8 mouse cellular contexts compared by ENCODE assay signal in genomic region chr4:148625756-148626622, GRCm38 (mm10). TPM values are rescaled to one million over a fixed set of nuclear protein-coding genes. Genes with fewer than 3 reads are reported as not detected.
A peak's percentile ranks its signal among the peaks of the same experiment; 100 is the strongest.
DNase-seq lines count a peak whose midpoint lies in the region; ATAC-seq and TF ChIP-seq lines count a peak whose summit lies in the region.

No protein-coding gene starts in this region.

- H3K4me1 ChIP-seq in forebrain, embryonic 16.5 days (replicated peaks; ENCODE audit: control insufficient read depth, insufficient read depth, low read length): peaks cover 18% of the 10 kb centered on the region
- peaks cover 12% of the 10 kb centered on the region; the same call in 1 of the 2 replicates for H3K4me1 ChIP-seq in kidney, embryonic 14.5 days (ENCODE audit: control insufficient read depth, insufficient read depth, low read length)
- peaks cover 2% of the 10 kb centered on the region; the same call in 1 of the 2 replicates for H3K4me1 ChIP-seq in lung, postnatal 0 days (ENCODE audit: insufficient read depth, low read depth, low read length)

- peak; percentile 60 for ATAC-seq in forebrain, embryonic 16.5 days
- peak; percentile 62 for ATAC-seq in kidney, embryonic 14.5 days (ENCODE audit: low FRiP score, low TSS enrichment)
- peak; percentile 67 for ATAC-seq in lung, postnatal 0 days

- H3K9me3 ChIP-seq in forebrain, embryonic 16.5 days (ENCODE audit: control insufficient read depth, low read length): no peaks in the 10 kb centered on the region
- H3K9me3 ChIP-seq in kidney, embryonic 14.5 days (ENCODE audit: control insufficient read depth, low read length): no peaks in the 10 kb centered on the region
- H3K9me3 ChIP-seq in lung, postnatal 0 days (ENCODE audit: low read length): no peaks in the 10 kb centered on the region

- H3K36me3 ChIP-seq in forebrain, embryonic 16.5 days (ENCODE audit: control insufficient read depth, insufficient read depth): peaks cover 26% of the 10 kb centered on the region
- H3K36me3 ChIP-seq in kidney, embryonic 14.5 days (ENCODE audit: control insufficient read depth, insufficient read depth, low read length): peaks cover 42% of the 10 kb centered on the region
- H3K36me3 ChIP-seq in lung, postnatal 0 days (ENCODE audit: insufficient read depth, low read length): peaks cover 21% of the 10 kb centered on the region; the same call in 1 of the 2 replicates

- WGBS in forebrain, embryonic 16.5 days: 1% methylated on average over 57 of the region's 57 CpGs
- under 1% methylated on average over 57 of the region's 57 CpGs for WGBS in kidney, embryonic 14.5 days
- WGBS in lung, postnatal 0 days: under 1% methylated on average over 57 of the region's 57 CpGs

- H3K4me3 ChIP-seq in forebrain, embryonic 16.5 days (replicated peaks; ENCODE audit: low read length): peak overlapping the region; percentile 99
- H3K4me3 ChIP-seq in kidney, embryonic 14.5 days (ENCODE audit: low read length): peak overlapping the region; percentile 60
- H3K4me3 ChIP-seq in lung, postnatal 0 days (ENCODE audit: low read depth, low read length): peak overlapping the region; percentile 89

- TF ChIP-seq EP300 in lung, postnatal 0 days (IDR thresholded peaks at IDR 0.05): no peak

- H3K4me2 ChIP-seq in forebrain, embryonic 16.5 days (ENCODE audit: low read length): peak overlapping the region; percentile 73
- peak overlapping the region; percentile 79 for H3K4me2 ChIP-seq in kidney, embryonic 14.5 days (replicated peaks; ENCODE audit: low read depth, low read length)
- H3K4me2 ChIP-seq in lung, postnatal 0 days (replicated peaks; ENCODE audit: low read depth, low read length): peak overlapping the region; percentile 67

- H3K27ac ChIP-seq in forebrain, embryonic 16.5 days (ENCODE audit: low read length): peak overlapping the region; percentile 94
- H3K27ac ChIP-seq in kidney, embryonic 14.5 days (ENCODE audit: low read depth, low read length): peak overlapping the region; percentile 87
- peak overlapping the region; percentile 99 for H3K27ac ChIP-seq in lung, postnatal 0 days (ENCODE audit: low read length)

- peak overlapping the region; percentile 96 for H3K9ac ChIP-seq in forebrain, embryonic 16.5 days (replicated peaks; ENCODE audit: low read depth, low read length)
- peak overlapping the region; percentile 93 for H3K9ac ChIP-seq in kidney, embryonic 14.5 days (ENCODE audit: low read depth, low read length)
- peak overlapping the region; percentile 100 for H3K9ac ChIP-seq in lung, postnatal 0 days (replicated peaks; ENCODE audit: low read depth)

- no peaks in the 10 kb centered on the region for H3K27me3 ChIP-seq in forebrain, embryonic 16.5 days (replicated peaks; ENCODE audit: control insufficient read depth, insufficient read depth, low read length)
- H3K27me3 ChIP-seq in kidney, embryonic 14.5 days (ENCODE audit: control insufficient read depth, insufficient read depth, low read length): no peaks in the 10 kb centered on the region
- H3K27me3 ChIP-seq in lung, postnatal 0 days (replicated peaks; ENCODE audit: insufficient read depth, low read length): no peaks in the 10 kb centered on the region

- DNase-seq in urinary bladder, adult 18-20 months (ENCODE audit: low spot score in 2 of 2): peak; percentile 13 to 80
- DNase-seq in urinary bladder, postnatal 10 days (ENCODE audit: low spot score): no peak
- DNase-seq in brain, adult 2 months (ENCODE audit: low read depth, low spot score): peak; percentile 72
- peak; percentile 80 for DNase-seq in lung, postnatal 0 days (ENCODE audit: low spot score)
- peak; percentile 45 for DNase-seq in retina, postnatal 1 day
- DNase-seq in urinary bladder, adult 2 months (ENCODE audit: low spot score): no peak

- TF ChIP-seq CTCF in lung, postnatal 0 days (IDR thresholded peaks at IDR 0.05): no peak

RNA-seq across cellular contexts. Expression of gene Tardbp, which starts 0.8 kb away (rescaled TPM):
- 277 and 319 TPM in 2 replicates for polyA plus RNA-seq in forebrain, embryonic 16.5 days (2015; fragmentation: Nextera tagmentation; extraction: Ambion mirVana)
- 183 TPM in 2 replicates for polyA plus RNA-seq in kidney, embryonic 14.5 days (2014; fragmentation: Nextera tagmentation; extraction: Ambion mirVana)
- 124 and 157 TPM in 2 replicates for polyA plus RNA-seq in lung, postnatal 0 days (2015; fragmentation: Nextera tagmentation; extraction: Ambion mirVana)
- 252 and 403 TPM in 2 replicates for polyA plus RNA-seq in urinary bladder, adult 2 months (2012; rRNA removed)

RNA-seq across cellular contexts. Expression of gene Gm572, which starts 17.1 kb away (rescaled TPM):
- polyA plus RNA-seq in forebrain, embryonic 16.5 days (2015; fragmentation: Nextera tagmentation; extraction: Ambion mirVana): not detected in 2 replicates
- polyA plus RNA-seq in kidney, embryonic 14.5 days (2014; fragmentation: Nextera tagmentation; extraction: Ambion mirVana): not detected in 2 replicates
- polyA plus RNA-seq in lung, postnatal 0 days (2015; fragmentation: Nextera tagmentation; extraction: Ambion mirVana): not detected in 2 replicates
- polyA plus RNA-seq in urinary bladder, adult 2 months (2012; rRNA removed): 0.04 TPM in 1 of 2 replicates, not detected in the other

RNA-seq across cellular contexts. Expression of gene Masp2, which starts 23.6 kb away (rescaled TPM):
- polyA plus RNA-seq in forebrain, embryonic 16.5 days (2015; fragmentation: Nextera tagmentation; extraction: Ambion mirVana): 0.56 and 1.0 TPM in 2 replicates
- polyA plus RNA-seq in kidney, embryonic 14.5 days (2014; fragmentation: Nextera tagmentation; extraction: Ambion mirVana): 0.37 TPM in 1 of 2 replicates, not detected in the other
- polyA plus RNA-seq in lung, postnatal 0 days (2015; fragmentation: Nextera tagmentation; extraction: Ambion mirVana): 0.13 TPM in 1 of 2 replicates, not detected in the other
- polyA plus RNA-seq in urinary bladder, adult 2 months (2012; rRNA removed): 0.58 and 0.72 TPM in 2 replicates

RNA-seq across cellular contexts. Expression of gene Srm, which starts 34.7 kb away (rescaled TPM):
- polyA plus RNA-seq in forebrain, embryonic 16.5 days (2015; fragmentation: Nextera tagmentation; extraction: Ambion mirVana): 187 and 190 TPM in 2 replicates
- polyA plus RNA-seq in kidney, embryonic 14.5 days (2014; fragmentation: Nextera tagmentation; extraction: Ambion mirVana): 214 and 242 TPM in 2 replicates
- 45.8 and 46.6 TPM in 2 replicates for polyA plus RNA-seq in lung, postnatal 0 days (2015; fragmentation: Nextera tagmentation; extraction: Ambion mirVana)
- polyA plus RNA-seq in urinary bladder, adult 2 months (2012; rRNA removed): 48.4 and 51.9 TPM in 2 replicates

Comparison
In these comparisons a context has a peak if more than half of its experiments do, and no peak if none do; other contexts are left out.
1. DNase-seq: peak in urinary bladder, adult 18-20 months (2 of 2), brain, adult 2 months (single experiment), lung, postnatal 0 days (single experiment) and retina, postnatal 1 day (single experiment); none in urinary bladder, postnatal 10 days (single experiment) and urinary bladder, adult 2 months (single experiment).
2. Peak in every context shown above with its lines, with median percentiles within 50 percentile points of each other: ATAC-seq, H3K27ac ChIP-seq, H3K4me2 ChIP-seq, H3K4me3 ChIP-seq and H3K9ac ChIP-seq.